Mouse (Mus musculus) retina, embryonic 14.5 days (tissue): ENCODE measurements around the gene Chst3.
"Not testable (repeated sequence)": the region's sequence is repeated elsewhere in the genome, so short reads cannot be mapped to it uniquely, and the experiment has no call there.

Experiments
- DNase-seq: peaks from one replicate; pipeline ENCODE4 v3.0.0-alpha.2; 2015; ENCODE audit warnings: low spot score

Gene Chst3

DNA sequence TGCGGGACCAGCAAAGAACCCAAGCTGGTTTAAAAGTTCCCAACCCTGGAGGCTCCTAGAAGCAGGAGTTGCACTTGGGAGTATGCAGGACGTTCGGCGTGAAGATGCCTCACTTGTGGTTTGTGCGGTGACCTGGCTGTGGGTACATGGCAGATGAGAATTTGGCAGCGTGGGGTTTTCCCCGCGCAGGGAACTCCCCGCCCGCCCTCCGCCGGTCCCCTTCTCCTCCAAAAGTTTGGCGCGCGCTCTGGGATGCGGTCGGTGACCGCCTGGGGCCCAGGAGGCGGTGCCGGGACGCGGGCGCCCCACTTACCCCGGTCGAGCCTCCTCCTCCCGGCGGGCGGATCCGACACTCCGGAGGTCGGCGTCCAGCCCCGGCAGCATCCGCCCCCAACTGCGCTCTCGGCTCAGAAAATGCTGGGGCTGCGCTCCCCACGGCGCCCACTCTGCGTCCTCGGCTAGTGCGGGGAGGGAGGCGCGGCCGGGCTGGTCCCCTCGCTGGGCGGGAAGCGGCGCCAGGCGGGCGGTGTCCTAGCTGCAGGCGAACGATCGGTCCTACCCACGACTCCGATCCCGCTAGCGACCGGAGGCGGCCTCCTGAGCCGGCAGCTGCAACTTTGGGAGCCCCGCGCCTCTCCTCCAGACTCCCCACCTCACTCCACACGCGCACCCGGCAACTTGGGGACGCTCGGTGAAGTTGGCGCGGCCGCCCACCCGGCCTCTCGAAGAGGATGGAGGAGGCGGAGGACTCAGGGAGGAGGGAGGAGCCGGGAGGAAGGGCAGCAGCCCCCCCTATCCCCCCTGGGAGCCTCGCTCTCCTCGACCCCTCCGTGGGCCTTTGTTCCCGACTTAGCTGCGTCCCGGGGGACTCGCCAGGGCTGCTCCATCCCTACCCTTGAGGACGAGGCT, at the start of gene Chst3:
TSS of gene Chst3 (minus strand) at position 670 of the 909 bp plus-strand sequence.
- peak; percentile 74 for DNase-seq

DNA sequence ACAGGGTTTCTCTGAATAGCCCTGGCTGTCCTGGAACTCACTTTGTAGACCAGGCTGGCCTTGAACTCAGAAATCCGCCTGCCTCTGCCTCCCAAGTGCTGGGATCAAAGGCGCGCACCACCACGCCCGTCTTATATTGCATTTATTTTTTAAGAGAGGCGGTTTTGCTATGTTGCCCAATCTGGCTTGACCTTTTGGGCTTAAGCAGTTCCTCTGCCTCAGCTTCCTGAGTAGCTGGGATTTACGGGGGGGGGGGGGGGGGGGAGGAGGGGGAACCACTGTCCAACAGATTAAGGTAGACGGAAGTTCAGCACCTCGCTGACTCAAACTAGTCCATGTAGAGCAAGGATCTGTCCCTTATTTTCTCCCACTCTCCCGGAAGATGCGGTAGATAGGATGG, 49.7 kb upstream of the Chst3 start:
- no peak for DNase-seq

GRCm38 (mm10) chr10:60266842-60267401, 47.9 kb upstream of the Chst3 start:
- no peak for DNase-seq

DNA sequence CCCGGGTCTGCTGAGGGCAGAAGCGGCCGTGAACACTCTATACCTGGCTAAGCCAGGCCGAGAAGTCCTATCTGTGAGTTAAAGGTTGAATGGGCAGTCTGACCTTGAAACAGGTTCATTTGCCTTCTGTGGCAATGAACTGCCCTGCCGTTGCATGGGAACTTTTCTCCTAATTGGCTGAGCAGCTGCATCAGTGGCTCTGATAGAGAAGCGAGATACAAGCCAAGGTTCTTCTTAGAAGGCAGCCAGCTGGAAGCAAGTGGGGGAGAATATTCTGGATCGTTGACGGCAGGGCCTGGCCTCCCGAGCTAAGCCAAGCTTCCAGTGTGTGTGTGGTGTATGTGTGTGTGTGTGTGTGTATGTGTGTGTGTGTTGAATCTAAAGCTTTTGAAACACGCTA, 46.2 kb upstream of the Chst3 start:
- no peak for DNase-seq

- DNase-seq = no peak
These were observed 44.3 kb upstream of the Chst3 start for GRCm38 (mm10) chr10:60263351-60263750.

DNA sequence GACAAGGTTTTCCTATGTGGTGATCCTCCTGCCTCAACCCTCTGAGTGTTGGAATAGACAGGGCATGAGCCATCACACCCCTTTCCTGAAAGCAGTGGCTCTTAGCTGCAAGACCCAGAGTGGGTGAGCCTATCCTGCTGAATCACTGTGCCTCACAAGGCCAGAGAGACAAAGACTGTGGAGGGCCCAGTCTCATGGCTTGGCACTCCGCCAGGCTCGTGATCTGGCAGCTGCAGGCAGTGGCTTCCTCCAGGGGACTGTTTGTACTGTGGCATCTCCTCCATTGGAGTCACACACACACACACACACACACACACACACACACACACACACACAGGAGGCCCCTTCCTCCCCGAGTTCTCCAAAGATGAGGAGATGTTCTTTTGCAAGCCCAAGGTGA, 43.3 kb upstream of the Chst3 start:
- DNase-seq = peak; percentile 60

GRCm38 (mm10) chr10:60261530-60261929, 42.5 kb upstream of the Chst3 start:
- DNase-seq = no peak

GRCm38 (mm10) chr10:60260557-60261294, 41.7 kb upstream of the Chst3 start:
- DNase-seq = no peak

- no peak for DNase-seq
These were observed 38.3 kb upstream of the Chst3 start for GRCm38 (mm10) chr10:60257261-60257825.

DNA sequence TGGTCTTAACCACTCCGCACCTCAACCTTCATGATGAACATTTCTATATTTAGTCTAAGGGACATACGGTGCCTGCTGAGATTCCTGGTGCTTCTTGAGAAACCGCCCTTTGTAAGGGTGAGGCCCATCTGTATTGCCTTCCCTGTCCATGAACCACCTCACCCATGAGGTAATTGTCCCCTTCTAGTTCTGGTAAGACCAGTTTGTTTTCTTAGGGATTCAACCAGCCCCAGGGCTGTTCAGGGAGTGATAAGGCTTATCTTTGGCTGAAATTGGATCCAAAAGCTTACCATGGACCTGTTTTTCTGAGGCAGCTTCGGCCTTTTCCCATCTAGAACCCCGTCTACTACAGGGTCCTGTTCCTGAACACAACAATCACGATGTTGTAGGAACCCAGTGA, 37.0 kb upstream of the Chst3 start:
- DNase-seq = no peak

DNA sequence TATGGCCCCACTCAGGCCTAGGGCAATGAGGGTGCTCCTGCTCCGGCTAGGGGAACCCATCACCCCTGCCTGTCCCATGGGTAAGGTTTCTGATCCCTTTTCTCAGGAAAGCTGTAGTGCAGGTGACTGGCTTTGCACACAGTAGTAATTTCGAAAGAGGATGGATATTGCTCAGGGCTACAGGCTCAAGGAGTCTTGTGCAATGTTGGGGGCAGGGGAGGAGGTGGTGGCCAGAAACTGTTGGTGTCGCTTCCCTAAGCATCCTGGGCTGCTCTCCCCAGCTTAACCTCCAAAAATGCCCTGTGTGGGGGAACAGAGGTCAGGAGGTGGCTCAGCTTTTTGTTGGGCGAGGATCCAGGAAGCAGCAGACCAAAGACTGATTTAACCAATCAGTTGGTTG, 33.5 kb upstream of the Chst3 start:
- DNase-seq = no peak

- DNase-seq = no peak
These were observed 33.1 kb upstream of the Chst3 start for GRCm38 (mm10) chr10:60252187-60252586.

DNA sequence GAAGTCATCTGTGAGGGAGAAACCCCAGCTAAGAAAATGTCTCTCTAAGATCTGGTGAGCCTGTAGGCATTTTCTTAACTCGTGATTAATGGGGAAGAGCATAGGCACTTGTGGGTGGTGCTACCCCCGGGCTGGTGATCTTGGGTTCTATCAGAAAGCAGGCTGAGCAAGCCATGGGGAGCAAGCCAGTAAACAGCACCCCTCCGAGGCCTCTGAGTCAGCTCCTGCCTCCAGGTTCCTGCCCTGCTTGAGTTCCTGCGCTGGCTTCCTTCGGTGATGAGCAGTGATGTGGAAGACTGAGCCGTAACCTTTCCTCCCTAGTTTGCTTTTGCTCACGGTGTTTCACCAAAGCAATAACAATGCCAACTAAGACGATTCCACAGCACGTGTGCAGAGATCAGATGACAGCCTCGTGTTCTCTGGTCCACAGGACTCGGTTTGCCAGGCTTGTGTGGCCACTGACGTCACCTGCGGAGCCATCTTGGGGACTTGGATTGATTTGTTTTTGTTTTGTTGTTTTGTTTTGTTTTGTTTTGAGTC, 31.4 kb upstream of the Chst3 start:
- no peak for DNase-seq

DNA sequence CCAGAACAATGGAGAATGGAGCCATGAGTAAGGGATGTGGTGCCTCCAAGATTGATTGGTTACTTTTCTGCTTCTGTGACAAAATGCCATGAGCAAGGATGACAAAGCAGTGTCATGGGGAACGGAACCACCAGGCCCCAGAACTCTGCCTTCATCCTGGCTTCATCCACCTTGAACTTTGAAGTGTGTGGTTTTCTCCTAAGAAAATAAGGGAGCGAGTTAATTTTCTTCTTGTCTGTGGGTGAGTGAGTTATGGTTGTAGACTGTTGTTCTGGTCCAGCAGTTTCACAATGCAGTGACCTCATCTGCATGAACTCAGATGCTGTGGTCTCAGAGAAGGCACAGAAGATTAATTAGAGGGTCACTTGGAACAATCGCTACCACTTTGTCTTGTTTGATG, 29.3 kb upstream of the Chst3 start:
- DNase-seq = not testable (repeated sequence)

- peak; percentile 87 for DNase-seq
These were observed 27.5 kb upstream of the Chst3 start for GRCm38 (mm10) chr10:60246519-60246918.

GRCm38 (mm10) chr10:60245635-60246034, 26.6 kb upstream of the Chst3 start:
- DNase-seq = no peak

GRCm38 (mm10) chr10:60245041-60245440, 26.0 kb upstream of the Chst3 start:
- DNase-seq = peak; percentile 99

- no peak for DNase-seq
These were observed 24.9 kb upstream of the Chst3 start for GRCm38 (mm10) chr10:60243941-60244340.

- no peak for DNase-seq
These were observed 21.4 kb upstream of the Chst3 start for GRCm38 (mm10) chr10:60240416-60240815.

GRCm38 (mm10) chr10:60237475-60238154, 18.6 kb upstream of the Chst3 start:
- peak; percentile 76 for DNase-seq

- DNase-seq = not testable (repeated sequence)
These were observed 16.8 kb upstream of the Chst3 start for GRCm38 (mm10) chr10:60235876-60236275.

GRCm38 (mm10) chr10:60234006-60234405, 14.9 kb upstream of the Chst3 start:
- DNase-seq = no peak
